Mouse (Mus musculus) v-Abl transformed pro-B cells (cell line): Measurements from ENCODE around the gene Kif21a.

Source experiments
- in situ Hi-C, 2 experiments: fragments of 400-800 bp; cut with MboI; formaldehyde crosslinking; loops; one replicate each; pipeline ENCODE4 v1.15.1; 2025; ENCODE audit not compliant: unreplicated experiment in 2 of 2

Kif21a gene

GRCm38 (mm10) chr15:91049496-91050441 lies at the start of gene Kif21a:
TSS of gene Kif21a (minus strand) at chr15:91049948.
- in situ Hi-C loops: no loop called here

GRCm38 (mm10) chr15:91096606-91097005 lies 46.9 kb upstream of the Kif21a start:
- in situ Hi-C loops: no loop called here

- in situ Hi-C loops: no loop called here
Measured at GRCm38 (mm10) chr15:91089427-91089826, 39.7 kb upstream of the Kif21a start.

- in situ Hi-C loops: no loop called here
Measured at GRCm38 (mm10) chr15:91088071-91088470, 38.3 kb upstream of the Kif21a start.

- in situ Hi-C loops: no loop called here
Measured at GRCm38 (mm10) chr15:91077457-91078410, 28.0 kb upstream of the Kif21a start.

- in situ Hi-C loops: no loop called here
Measured at GRCm38 (mm10) chr15:91072440-91072839, 22.7 kb upstream of the Kif21a start.

- in situ Hi-C loops: no loop called here
Measured at GRCm38 (mm10) chr15:91064310-91064826, 14.6 kb upstream of the Kif21a start.

- in situ Hi-C loops: no loop called here
Measured at GRCm38 (mm10) chr15:91063845-91064244, 14.1 kb upstream of the Kif21a start.

- in situ Hi-C loops: no loop called here
Measured at GRCm38 (mm10) chr15:91056866-91057342, 7.2 kb upstream of the Kif21a start.

GRCm38 (mm10) chr15:91056176-91056865 lies 6.6 kb upstream of the Kif21a start:
- in situ Hi-C loops: no loop called here

- in situ Hi-C loops: no loop called here
Measured at GRCm38 (mm10) chr15:91048951-91049495, 725 bp downstream of the Kif21a start.

GRCm38 (mm10) chr15:91047627-91048026 lies 2.1 kb downstream of the Kif21a start:
- in situ Hi-C loops: no loop called here

GRCm38 (mm10) chr15:91046506-91046905 lies 3.2 kb downstream of the Kif21a start:
- in situ Hi-C loops: no loop called here

- in situ Hi-C loops: no loop called here
Measured at GRCm38 (mm10) chr15:91043263-91043662, 6.5 kb downstream of the Kif21a start.

GRCm38 (mm10) chr15:91038860-91039259 lies 10.9 kb downstream of the Kif21a start:
- in situ Hi-C loops: no loop called here

GRCm38 (mm10) chr15:91034090-91034489 lies 15.7 kb downstream of the Kif21a start:
- in situ Hi-C loops: no loop called here

GRCm38 (mm10) chr15:91033529-91033928 lies 16.2 kb downstream of the Kif21a start:
- in situ Hi-C loops: no loop called here

GRCm38 (mm10) chr15:91028962-91029361 lies 20.8 kb downstream of the Kif21a start:
- in situ Hi-C loops: no loop called here

- in situ Hi-C loops: no loop called here
Measured at GRCm38 (mm10) chr15:91028494-91028893, 21.3 kb downstream of the Kif21a start.

GRCm38 (mm10) chr15:91022276-91022675 lies 27.5 kb downstream of the Kif21a start:
- in situ Hi-C loops: no loop called here
